Mouse (Mus musculus): ENCODE measurements around the gene Lingo1.

The Lingo1 gene

DNA sequence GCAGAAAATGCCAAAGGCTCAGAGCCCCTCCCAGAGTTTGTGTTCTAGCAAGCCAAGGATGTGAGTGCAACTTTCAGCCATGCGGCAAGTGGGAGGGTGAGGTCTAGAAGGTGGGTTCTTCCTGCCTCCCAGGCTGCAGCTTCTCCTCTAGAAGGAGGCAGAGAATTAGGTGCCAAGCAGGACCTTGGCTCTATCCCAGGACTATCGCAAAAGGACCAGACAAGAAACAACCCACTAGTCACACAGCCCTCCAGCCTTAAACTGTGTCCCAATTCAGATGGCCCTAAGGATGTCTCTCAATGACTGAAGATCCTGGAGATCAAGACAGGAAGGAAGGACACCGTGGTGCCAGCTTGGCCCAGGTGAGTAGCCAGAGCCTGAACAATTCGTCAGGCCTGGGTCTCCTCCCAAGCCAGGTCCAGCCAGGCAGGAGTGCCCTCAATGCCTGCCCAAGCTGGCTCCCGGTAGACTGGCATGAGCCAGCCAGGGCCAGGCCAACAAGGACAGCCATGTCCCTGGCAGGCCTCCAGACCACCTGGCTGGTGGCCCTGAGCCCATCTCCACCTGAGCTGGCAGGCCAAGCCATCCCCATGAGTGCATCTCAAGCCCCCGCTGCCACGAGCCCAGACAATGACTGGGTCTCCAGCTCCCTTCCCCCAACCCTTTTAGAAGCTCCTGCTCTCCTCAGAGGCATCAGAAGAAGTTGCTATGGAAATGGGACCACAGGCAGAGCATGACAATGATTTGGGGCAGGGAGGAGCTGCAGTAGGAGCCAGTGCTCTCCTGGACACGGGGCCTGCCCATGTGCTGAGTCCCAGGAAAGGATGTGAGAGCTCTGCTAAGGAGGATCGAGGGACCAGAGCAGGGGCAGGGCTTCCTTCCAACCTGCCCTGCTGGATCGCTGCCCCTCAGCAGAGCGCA lies 19.1 kb downstream of the Lingo1 start:
- no peak for DNase-seq (ENCODE audit: low spot score in 2 of 2)

DNA sequence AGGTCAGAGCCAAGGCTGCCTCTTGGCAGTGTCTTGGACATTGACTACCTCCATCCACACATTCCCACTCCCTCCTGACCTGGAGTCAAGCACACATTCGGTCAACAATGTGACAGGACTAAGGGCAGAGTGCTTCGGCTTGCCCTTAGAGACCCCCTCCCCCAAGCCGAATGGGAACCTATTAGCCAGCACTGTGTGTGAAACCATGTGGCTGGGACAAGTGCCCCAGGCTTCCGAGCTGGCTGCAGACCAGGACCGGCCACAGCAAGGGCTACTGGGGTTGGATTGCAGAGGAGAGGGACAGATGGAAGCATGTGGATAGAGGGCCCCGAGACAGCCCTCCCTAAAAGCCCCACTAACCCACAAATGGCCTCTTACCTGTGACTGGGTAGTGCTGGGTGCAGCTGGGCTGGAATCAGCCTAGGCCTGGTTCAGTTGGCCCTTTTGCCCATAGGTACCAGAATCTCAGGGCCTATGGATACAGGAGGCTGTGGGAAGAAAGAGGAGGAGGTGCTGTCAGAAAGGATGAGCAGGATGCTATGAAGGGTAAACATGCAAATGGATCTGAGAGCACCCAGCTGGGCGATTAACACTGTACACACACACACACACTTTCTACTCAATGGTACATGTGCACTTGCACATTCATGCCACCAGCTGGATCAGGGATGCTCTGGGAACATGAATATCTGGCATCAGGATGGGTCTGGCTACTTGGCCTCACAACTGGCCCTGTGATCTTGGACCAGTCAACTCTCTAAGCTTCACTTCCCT lies 20.9 kb downstream of the Lingo1 start:
- no peak for DNase-seq (ENCODE audit: low spot score in 2 of 2)

DNA sequence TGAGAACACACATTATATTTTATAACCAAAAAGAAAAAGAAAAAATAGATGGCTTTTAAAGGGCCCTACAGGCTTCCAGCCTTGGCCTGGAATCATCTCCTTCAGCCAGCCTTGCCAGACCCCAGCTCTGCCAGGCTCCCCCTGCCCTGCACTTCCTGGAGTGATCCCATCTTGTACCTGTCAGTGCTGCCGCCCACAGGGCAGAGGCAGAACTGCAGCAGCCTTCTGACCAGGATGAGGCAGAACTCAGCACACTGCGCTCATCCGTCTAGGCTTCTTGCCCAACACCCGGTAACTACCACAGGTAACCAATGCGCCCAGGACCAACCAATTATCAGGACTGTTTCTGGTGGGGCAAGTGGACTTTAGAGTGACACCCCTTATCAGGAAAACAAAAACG lies 22.0 kb downstream of the Lingo1 start:
- DNase-seq (ENCODE audit: low spot score in 2 of 2) = peak in 1 of 2 experiments; percentile 15

DNA sequence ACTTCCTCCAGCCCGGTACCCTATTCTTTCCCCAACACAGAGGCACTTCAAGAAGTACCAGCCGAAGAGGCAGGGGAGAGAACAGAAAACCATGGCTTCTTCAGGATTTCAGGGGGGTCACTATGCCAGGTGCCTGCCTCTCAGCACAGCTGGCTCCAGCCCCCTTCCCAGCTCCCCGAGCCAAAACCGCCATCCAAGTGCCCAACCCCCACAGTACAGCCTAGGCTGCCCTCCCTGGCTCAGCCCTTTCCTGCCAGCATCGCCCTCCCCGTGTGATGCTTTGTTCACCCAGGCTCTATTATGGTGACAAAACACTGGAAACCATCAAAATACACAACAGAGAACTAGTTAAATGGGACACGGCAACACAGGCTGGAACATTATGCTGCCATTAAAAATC lies 22.6 kb downstream of the Lingo1 start:
- DNase-seq (ENCODE audit: low spot score in 2 of 2) = no peak

DNA sequence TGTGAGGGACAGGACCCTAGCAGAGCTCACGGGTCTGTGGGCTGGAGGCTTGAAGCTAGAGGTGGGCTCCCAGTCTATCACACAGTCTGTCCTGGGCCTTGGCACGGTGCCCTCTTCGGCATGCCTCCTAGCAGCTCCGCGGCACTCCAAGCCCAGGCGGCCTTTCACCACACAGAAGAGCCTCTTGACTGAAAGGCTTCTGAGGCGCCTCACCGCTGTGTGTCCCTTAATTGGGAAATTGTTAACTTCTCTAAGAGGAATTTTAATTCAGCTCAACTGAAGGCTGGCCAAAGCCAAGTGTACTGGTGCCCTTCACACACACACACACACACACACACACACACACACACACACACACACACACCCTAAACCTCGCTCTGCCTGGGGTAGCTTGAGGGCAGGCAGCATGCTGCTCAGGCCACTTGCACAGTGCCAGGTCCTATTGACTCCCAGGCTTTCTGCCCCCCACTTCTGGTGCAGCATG lies 28.6 kb downstream of the Lingo1 start:
- no peak for DNase-seq (ENCODE audit: low spot score in 2 of 2)

DNA sequence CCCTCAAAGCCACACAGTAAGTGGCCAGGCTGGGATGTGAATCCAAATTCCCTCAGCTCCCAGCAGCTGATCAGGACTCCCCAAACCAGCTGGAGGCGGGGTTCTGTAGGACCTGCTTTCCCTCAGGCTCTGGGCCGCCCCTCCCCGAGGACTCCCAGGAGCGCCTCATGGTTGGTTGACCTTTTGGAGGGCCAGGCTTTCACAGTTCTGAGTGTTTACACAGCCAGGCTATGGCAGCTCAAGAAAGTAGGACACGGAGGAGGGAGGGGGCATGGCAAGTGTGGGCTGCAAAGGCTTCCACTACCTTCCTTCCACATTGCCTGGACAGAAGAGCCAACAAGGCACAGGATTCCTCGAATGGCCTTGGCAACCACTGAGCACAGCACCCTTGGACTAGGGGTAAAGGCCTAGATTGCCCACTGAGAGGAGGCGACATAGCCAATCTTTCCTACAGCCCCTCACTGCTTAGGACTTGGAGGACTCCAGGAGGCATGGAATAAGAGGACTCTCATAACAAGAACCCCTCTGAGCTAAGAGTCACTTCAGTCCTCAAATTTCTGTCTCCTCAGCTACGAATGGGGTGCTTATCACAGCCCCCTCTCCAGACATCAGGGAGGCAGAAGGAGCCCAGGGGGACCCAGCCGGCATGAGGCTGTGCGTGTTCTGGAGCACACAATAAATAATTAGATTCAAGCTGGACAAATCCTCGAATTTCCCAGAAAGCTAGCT lies 29.5 kb downstream of the Lingo1 start:
- no peak for DNase-seq (ENCODE audit: low spot score in 2 of 2)

DNA sequence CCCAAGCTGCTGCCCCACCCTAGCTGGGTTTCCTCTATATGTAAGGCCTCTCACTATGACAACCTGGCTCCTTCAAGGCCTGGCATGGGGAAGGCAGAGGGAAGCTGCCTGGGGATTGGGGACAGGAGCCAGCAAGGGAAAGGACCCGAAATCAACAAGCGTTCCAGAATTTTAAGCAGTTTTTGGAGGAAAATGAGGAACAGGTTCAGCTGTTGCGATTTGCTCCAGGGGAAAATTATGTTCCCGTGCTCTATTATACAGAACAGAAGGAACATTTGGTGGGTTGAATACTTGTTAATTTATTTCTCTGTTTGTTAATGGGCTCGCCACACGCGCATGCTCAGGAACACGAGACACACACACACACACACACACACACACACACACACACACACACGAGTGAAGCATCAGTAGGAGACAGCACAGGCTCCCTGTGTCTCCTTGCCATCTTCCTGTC lies 34.1 kb downstream of the Lingo1 start:
- DNase-seq (ENCODE audit: low spot score in 2 of 2) = no peak

DNA sequence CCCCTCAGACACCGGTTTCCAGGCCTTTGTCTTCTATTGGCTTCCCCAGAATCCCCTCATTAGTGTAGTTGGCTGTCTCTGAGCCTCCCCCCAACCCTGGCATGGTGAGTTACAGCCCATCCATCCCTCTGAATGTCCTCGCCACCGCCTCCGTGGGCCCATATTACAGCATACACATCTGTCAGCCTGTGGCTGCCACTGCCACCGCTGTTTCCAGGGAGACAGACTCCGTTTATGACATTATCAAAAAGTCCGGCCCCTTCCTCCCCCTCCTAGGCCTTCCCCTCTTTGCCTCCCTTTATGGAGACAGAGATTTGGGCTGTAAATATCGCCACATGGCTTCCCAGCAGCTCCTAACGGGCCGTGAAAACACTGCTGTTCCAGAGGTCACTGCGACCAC lies 38.5 kb downstream of the Lingo1 start:
- no peak for DNase-seq (ENCODE audit: low spot score in 2 of 2)

DNA sequence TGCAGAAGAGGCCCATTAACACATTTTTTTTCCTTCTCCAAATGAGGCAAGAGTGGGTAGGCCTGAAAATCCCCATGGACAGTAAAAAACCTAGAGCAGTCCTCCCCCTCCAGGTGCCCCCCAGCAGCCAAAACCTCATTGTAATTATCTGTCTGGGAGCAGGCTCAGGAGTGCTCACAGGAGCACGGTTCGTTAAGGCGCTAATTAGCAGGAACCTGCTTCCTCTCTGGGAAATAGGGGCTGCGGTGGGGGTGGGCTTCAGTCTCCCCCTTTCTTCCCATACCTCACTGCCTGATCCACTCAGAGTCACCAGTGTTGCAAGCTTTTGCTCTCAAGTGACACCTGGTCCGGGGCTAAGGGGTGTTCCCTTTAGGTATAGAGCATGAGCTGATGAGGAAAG lies 41.1 kb downstream of the Lingo1 start:
- no peak for DNase-seq (ENCODE audit: low spot score in 2 of 2)

DNA sequence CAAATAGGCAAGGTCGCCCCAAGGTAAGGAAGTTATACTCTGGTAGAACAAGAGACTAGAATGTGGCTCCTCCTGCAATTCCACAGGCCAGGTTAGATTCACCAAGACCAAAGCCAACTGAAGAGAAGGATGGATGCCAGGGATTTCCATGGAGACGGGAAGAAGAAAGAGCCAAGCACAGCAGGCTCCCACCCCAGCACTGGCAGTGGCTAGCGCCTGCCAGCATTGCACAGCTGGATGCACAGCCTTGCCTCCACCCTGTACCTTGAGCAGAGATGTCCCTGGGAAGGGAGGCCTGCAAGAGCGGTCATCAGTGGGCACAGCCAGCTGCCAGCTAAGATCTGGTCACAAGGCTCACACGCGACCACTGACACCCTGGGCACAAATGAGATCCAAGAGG lies 42.9 kb downstream of the Lingo1 start:
- DNase-seq (ENCODE audit: low spot score in 2 of 2) = no peak

DNA sequence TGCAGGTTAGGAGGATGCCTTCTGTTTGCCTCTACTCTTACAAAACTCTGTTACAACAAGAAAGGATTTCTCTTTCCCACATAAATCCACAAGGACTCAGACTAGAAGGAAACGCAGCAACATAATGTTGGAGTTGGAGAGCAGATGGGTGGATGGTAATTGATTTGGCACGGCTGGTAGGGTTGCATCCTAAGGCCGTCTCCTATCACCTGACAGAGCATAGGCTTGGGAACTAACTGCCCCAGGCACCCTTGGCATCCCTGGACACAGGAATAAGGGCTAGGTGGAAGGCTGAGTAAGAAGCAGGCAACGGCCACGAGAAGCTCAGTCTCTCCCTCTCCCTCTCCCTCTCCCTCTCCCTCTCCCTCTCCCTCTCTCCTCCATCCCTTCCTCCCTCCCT lies 48.2 kb downstream of the Lingo1 start:
- no peak for DNase-seq (ENCODE audit: low spot score in 2 of 2)

DNA sequence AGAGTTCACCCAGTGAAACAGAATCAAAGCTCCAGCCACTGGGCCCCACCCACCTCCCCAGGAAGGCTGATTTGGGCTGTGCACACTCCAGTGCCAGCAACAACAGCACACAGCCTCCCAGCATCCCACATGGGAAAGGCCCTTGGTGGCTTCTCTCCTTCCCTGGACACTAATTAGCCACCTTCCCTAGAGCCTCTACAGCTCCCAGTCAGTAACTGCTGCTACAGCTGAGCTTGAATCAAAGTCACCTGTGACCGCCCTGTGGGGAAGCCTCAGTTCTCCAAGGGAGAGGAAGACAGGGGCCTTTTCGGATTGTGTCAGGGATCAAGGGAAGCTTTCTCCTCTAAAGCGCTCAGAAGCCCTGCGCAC lies 49.4 kb downstream of the Lingo1 start:
- DNase-seq (ENCODE audit: low spot score in 2 of 2) = no peak

DNA sequence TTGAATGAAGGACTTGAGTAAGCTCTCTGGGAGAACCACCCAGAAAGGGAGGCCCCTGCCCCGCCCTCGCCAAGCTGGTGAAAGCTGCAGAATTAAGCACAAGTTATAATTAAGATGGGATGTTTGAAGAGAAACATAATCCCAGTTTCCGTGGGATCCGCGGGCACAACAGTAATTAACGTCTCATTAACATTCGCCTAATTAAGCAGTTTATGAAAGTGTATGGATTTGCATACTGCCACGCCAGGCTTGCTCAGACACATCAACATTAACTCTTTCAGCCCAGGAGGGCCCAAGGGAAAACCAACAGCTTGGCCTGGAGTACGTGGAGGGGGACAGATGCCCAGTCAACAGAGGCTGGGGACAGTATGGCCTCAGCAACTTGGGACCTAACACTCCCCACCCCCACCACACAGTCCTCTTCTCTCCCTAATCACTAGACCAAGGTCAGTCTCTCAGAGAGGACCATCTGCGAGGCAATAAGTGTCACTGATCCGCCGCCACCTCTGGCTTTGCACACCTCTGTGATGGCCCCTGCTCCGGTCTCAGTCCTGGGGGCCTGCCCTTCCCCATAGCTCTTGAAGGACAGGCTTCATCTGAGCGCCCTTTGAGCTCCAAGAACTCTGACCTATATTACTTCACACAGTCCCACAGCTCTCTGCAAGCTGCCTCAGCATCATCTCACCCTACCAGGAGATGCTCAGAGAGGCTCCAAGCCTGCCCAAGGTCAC lies 49.9 kb downstream of the Lingo1 start:
- no peak for DNase-seq (ENCODE audit: low spot score in 2 of 2)

DNA sequence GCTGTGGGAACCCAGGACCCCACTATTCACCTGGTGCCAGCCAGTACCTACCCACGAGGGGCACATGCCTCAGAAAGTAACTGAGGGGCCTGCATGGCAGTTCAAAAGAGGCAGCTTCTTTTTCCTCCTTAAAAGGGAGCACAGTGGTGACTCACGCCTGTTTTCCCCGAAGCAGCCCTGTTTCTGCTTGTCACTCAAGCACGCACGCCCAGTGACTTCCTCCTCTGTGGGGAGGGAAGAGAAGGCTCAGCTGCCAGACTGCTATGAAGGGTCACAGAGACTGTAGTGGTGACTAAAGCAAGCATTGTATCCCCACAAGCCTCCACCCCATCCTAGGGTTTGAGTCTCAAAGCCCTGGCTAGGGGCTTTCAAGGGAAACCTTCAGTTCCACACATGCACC lies 51.9 kb downstream of the Lingo1 start:
- peak in 1 of 2 experiments; percentile 8 for DNase-seq (ENCODE audit: low spot score in 2 of 2)

DNA sequence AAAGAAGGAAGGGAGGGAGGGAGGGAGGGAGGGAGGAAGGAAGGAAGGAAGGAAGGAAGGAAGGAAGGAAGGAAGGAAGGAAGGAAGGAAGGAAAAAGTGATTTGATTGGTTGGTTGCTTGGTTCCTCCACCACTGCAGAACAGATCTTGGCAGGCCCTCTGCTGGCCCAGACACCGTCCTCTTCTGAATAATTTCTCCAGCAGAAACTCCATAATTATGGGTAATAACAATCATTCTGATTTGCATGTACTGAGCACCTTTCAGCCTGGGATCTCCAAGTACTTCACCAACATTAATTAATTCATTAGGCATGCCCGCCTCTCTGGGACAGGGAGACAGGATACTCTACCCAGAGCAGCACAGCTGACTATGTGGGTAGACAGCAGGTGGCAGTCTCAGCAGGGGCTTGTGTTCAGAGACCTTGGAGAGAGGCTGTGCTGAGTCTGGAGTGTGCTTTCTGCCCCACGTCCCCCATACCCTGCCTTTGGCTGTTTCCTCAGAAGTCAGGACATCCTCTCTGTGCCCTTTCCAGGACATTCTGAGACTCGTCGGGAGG lies 57.0 kb downstream of the Lingo1 start:
- DNase-seq (ENCODE audit: low spot score in 2 of 2) = no peak

DNA sequence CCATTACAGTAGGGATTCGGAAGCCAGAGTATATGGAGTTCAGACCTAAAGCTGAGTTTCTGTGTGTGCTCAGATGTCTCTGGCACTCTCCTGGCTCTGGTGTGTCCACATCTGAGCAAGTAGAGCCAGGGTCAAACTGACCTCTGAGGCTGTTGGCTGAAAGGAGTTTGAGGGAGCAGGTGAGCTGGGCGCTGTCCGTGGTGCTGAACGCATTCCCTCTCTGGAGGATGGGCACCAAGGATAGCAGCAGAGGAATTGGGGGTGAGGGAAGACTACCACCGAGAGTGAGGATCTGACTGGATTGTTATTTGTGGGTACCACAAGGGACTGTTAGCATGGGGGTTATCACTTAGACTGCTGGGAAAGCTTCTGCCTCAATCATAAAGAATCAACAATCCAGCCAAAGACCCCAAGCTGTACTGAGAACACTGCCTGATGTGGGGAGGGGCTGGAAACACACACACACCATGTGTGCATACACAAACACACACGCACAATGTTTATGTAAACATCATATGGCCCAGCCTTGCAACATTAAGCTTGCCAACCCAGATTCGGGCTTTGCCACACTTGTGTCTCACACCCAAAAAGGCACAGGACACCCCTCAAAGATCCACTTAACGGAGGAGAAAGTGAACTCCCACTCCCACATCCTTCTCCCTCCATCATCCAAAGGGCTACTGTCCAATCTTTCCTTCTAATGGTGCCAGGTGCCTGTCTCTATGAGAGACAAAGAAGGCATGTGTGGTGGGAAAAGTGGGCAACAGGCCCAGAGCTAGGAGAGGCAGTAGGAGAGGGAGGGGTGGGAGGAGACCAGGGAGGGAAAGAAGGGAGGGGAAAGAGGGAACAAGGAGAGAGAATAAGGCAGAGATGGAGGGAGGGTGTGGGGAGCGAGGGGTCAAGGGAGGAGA lies 57.8 kb downstream of the Lingo1 start:
- DNase-seq (ENCODE audit: low spot score in 2 of 2) = peak in 1 of 2 experiments; percentile 12

DNA sequence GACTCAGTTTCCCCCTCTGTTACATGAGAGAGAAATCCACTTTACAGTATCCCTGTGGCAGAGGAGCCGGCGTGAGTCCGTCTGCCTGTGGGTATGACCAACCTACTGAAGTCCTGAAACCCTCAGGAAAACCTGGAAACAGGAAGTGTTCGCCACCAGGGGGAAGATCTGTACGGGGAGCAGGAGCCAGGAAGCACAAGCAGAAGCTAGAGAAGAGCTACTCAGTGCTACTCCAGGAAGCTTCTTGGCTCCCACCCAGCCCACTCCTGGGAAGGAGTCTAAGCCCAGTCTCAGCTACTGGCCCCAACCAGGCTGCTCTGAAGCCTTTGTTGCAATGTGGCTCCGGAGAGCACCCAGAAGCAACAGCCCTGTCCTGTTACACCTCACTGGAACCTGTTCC lies 61.9 kb downstream of the Lingo1 start:
- no peak for DNase-seq (ENCODE audit: low spot score in 2 of 2)

DNA sequence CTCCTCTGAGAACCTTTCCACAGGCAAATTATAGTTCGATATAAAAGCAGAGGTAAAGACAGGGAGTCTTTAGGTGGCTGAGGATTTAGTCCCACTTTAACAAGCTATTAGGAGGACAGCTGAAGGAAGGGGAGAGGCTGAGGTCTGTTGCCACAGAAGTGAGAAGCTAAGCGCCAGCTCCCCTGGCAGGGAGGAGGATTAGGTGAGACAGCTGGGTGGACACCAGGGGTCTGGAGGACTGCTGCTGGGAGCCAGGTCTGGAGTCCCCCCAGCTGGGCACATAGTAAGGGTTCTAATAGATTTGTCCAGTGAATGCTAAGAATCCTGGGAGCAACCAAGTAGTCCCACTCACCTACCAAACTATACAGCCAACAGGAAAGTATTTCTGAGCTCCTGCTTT lies 65.3 kb downstream of the Lingo1 start:
- no peak for DNase-seq (ENCODE audit: low spot score in 2 of 2)

DNA sequence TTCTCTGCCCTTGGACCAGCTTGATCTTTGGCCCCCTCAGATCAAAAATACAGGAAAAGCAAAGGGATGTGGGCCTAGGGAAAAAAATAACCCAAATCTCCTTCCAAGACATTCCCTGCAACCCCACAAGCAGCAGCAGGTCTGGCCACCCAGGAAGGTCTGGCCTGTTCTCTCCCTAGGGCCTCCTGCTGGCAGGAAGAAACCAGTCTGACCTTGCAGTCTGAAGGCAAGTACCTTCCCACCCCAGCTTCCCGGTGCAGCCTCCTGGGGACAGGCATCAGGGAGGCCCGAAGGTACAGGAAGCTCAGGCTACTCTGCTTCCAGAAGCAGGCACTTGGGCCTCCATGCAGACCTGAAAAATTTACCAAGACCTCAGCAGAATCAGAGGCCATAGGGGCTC lies 67.1 kb downstream of the Lingo1 start:
- DNase-seq (ENCODE audit: low spot score in 2 of 2) = no peak

Data from heart, adult 9 months (tissue).